Mouse (Mus musculus): Measurements from ENCODE around the gene Tfap2e.

DNA sequence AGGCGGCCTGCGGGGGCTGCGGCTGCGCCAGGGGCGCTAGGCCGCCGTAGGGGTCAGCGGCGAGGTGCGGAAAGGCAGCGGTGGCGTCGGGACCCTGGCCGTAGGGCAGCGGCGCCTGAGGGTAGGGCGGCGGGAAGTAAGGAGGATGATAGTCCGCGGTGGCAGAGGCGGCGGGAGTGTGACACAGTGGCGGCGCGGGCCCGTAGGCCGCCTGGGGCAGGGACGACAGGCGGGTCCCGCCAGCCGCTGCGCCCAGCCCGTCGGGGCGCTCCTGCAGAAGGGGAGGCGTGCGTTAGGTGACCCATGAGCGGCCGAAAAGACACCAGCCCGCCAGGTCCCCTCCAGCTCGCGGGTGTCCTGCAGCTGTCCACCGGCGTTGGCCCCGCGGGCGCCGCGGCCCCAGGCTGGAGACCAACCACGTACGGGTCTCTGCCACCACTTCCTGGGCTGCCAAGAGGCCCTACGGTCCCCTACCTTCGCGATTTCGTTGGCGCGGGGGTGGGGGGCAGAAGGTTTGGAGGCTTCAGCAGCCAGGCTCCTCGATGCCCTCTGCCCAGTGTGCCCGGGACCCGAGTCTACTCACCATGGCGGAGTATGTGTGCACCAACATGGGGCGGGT lies 549 bp downstream of the Tfap2e start:
- TF ChIP-seq GATA1 (IDR thresholded peaks at IDR 0.05; ENCODE audit: borderline replicate concordance, low read length), result no peak
- no peak for TF ChIP-seq FLI1 (IDR thresholded peaks at IDR 0.05; ENCODE audit: low read length)
